Mouse (Mus musculus) stomach, postnatal 0 days (tissue): ENCODE measurements around the gene Zbtb9.

ENCODE experiments used
- CTCF ChIP-seq: IDR thresholded peaks from 2 replicates; pipeline ENCODE4 v1.5.1; 2016; ENCODE audit warnings: antibody characterized with exemption, low read depth, mild to moderate bottlenecking, moderate library complexity
- EP300 ChIP-seq: optimal IDR thresholded peaks from 2 replicates; pipeline ENCODE3; 2016; ENCODE audit warnings: antibody characterized with exemption

- TF ChIP-seq CTCF (no peak), EP300 (no peak)
Observed at GRCm38 (mm10) chr17:26995562-26995961, 22.6 kb downstream of the Zbtb9 start.
